In the genomic region with DNA sequence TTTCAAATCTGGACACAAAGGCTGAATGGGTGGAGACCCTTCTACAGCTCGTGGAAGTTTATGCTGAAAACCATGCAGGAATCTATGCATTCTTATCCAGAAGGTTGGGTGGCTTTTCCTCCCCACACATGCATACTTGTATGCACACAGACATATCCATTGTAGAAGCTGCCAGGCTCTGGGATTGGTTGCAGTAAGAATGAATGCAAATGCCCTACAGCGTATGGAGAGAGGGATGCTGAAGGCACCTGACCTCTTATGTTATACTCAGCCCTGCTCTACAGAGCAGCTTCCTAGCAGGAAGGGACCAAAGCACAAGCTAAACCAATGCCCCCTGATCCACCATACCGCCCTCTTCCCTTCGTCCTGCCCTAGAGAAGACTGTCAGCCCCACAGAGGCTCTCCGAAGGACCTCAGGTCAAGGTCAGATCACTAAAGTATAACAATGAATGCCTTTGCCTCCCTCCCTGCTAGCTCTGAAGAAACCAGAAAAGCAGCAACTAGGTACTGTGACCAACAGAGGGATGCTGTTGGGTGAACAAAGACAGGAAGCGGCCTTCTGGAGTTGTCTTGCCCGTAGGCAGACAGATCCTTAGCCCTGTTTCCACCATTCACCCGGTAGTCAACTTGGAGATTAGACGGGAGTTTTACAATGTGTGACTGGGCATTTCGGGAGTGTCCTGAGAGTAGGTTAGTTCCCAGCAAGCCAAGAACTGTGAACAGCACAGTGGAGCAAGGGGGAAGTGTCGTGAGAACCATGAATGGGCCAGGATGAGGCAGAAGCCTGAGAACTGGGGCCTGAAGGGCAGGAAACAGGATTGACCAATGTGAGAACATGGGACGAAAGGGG, we compare ENCODE assay signal across 10 mouse cellular contexts. TPM values are rescaled to one million over a fixed set of nuclear protein-coding genes. Genes with fewer than 3 reads are reported as not detected.
DNase-seq lines count a peak whose midpoint lies in the region; ATAC-seq and TF ChIP-seq lines count a peak whose summit lies in the region.
"Had no signal": no experiment of that assay in that cellular context is flagged by ENCODE, and none has a peak within 500 bp of the region (broad histone marks: within the 10 kb centered on the region; RNA-seq: fewer than 3 reads in every experiment).

No protein-coding gene starts in this region.

- WGBS in kidney, adult 2 months, result 54% methylated on average over 12 of the region's 12 CpGs
- 50% methylated on average over 12 of the region's 12 CpGs for WGBS in hindbrain, embryonic 14.5 days
- WGBS in midbrain, postnatal 0 days, result 49% methylated on average over 12 of the region's 12 CpGs

- H3K36me3 ChIP-seq in kidney, adult 2 months (ENCODE audit: control insufficient read depth, insufficient read depth, low read length), result no peaks in the 10 kb centered on the region
- peaks cover 2% of the 10 kb centered on the region; the same call in 1 of the 2 replicates for H3K36me3 ChIP-seq in hindbrain, embryonic 14.5 days (replicated peaks; ENCODE audit: control insufficient read depth, insufficient read depth)
- 0 out of 2 replicates have a peak, but pooled peaks cover 7% of the 10 kb centered on the region for H3K36me3 ChIP-seq in midbrain, postnatal 0 days (ENCODE audit: insufficient read depth, low read length)
- H3K36me3 ChIP-seq: G1E had no signal

- peak overlapping the region; percentile 91 for H3K9ac ChIP-seq in hindbrain, embryonic 14.5 days
- peak overlapping the region; percentile 95 for H3K9ac ChIP-seq in midbrain, postnatal 0 days (replicated peaks; ENCODE audit: low read length, poor library complexity, severe bottlenecking)

- peak; percentile 56 for ATAC-seq in hindbrain, embryonic 14.5 days (ENCODE audit: low FRiP score)
- peak; percentile 68 for ATAC-seq in midbrain, postnatal 0 days (ENCODE audit: low FRiP score)

- H3K27me3 ChIP-seq in kidney, adult 2 months (replicated peaks; ENCODE audit: control insufficient read depth, insufficient read depth, low read length), result no peaks in the 10 kb centered on the region
- no peaks in the 10 kb centered on the region for H3K27me3 ChIP-seq in hindbrain, embryonic 14.5 days (ENCODE audit: control insufficient read depth, insufficient read depth, low read length)
- no peaks in the 10 kb centered on the region for H3K27me3 ChIP-seq in midbrain, postnatal 0 days (ENCODE audit: insufficient read depth, low read length)

- no peaks in the 10 kb centered on the region for H3K9me3 ChIP-seq in hindbrain, embryonic 14.5 days (ENCODE audit: control insufficient read depth, low read length)
- no peaks in the 10 kb centered on the region for H3K9me3 ChIP-seq in midbrain, postnatal 0 days (ENCODE audit: low read length)
- H3K9me3 ChIP-seq: G1E had no signal

- no peak for DNase-seq in kidney, adult 2 months
- DNase-seq in kidney, adult 18-20 months, result no peak
- DNase-seq in hindbrain, embryonic 14.5 days (ENCODE audit: low spot score), result peak; percentile 67
- peak; percentile 75 for DNase-seq in midbrain, postnatal 0 days (ENCODE audit: low spot score)
- DNase-seq in cerebellum, adult 9-10 months, result no peak
- DNase-seq in adrenal gland, postnatal 25 days, result no peak
- no peak for DNase-seq in adrenal gland, adult 18-20 months (ENCODE audit: low spot score in 2 of 2)

- no peak for TF ChIP-seq CTCF in kidney, adult 2 months (conservative IDR thresholded peaks at IDR 0.05; ENCODE audit: insufficient read depth, insufficient read length, low read depth, low read length)
- TF ChIP-seq CTCF in cortical plate, adult 2 months (IDR thresholded peaks at IDR 0.05; ENCODE audit: extremely low read depth, insufficient read depth, low read length), result no peak
- TF ChIP-seq CTCF in midbrain, postnatal 0 days (IDR thresholded peaks at IDR 0.05), result no peak

- H3K4me1 ChIP-seq in kidney, adult 2 months (ENCODE audit: control insufficient read depth, insufficient read depth, low read length), result peaks cover 7% of the 10 kb centered on the region
- peaks cover 2% of the 10 kb centered on the region; the same call in 1 of the 2 replicates for H3K4me1 ChIP-seq in cortical plate, adult 2 months (ENCODE audit: control insufficient read depth, insufficient read depth, low read length)
- peaks cover 42% of the 10 kb centered on the region for H3K4me1 ChIP-seq in hindbrain, embryonic 14.5 days (replicated peaks; ENCODE audit: control insufficient read depth, insufficient read depth, low read length)
- H3K4me1 ChIP-seq in midbrain, postnatal 0 days (ENCODE audit: insufficient read depth, low read length), result peaks cover 25% of the 10 kb centered on the region

- peak overlapping the region; percentile 48 for H3K4me3 ChIP-seq in kidney, adult 2 months (ENCODE audit: insufficient read depth, low read depth, low read length)
- peak overlapping the region; percentile 47 for H3K4me3 ChIP-seq in cortical plate, adult 2 months (ENCODE audit: insufficient read depth, low read length)
- peak overlapping the region; percentile 63 for H3K4me3 ChIP-seq in hindbrain, embryonic 14.5 days (replicated peaks; ENCODE audit: low read length)
- H3K4me3 ChIP-seq in midbrain, postnatal 0 days (ENCODE audit: low read depth, low read length), result peak overlapping the region; percentile 64

- TF ChIP-seq POLR2A in kidney, adult 2 months (IDR thresholded peaks at IDR 0.05; ENCODE audit: low read depth, low read length), result no peak
- no peak for TF ChIP-seq POLR2A in cortical plate, adult 2 months (IDR thresholded peaks at IDR 0.05; ENCODE audit: extremely low read depth, insufficient read depth, low read length)

- H3K27ac ChIP-seq in kidney, adult 2 months (ENCODE audit: insufficient read depth, low read depth, low read length), result peak overlapping the region; percentile 49
- H3K27ac ChIP-seq in cortical plate, adult 2 months (ENCODE audit: insufficient read depth, low read length), result peak overlapping the region; percentile 83
- peak overlapping the region; percentile 98 for H3K27ac ChIP-seq in hindbrain, embryonic 14.5 days
- peak overlapping the region; percentile 99 for H3K27ac ChIP-seq in midbrain, postnatal 0 days (ENCODE audit: low read depth, low read length)

- H3K4me2 ChIP-seq in hindbrain, embryonic 14.5 days (replicated peaks), result peak overlapping the region; percentile 76
- H3K4me2 ChIP-seq in midbrain, postnatal 0 days (ENCODE audit: low read depth, low read length, poor library complexity, severe bottlenecking), result peak overlapping the region; percentile 72

RNA-seq across cellular contexts. Expression of a gene that starts 21.6 kb away (rescaled TPM):
- 1.3 and 1.6 TPM in 2 replicates for polyA plus RNA-seq in kidney, adult 2 months (2012; rRNA removed)
- polyA plus RNA-seq in cortical plate, adult 2 months (2012; rRNA removed), result 1.8 and 1.9 TPM in 2 replicates
- polyA plus RNA-seq in hindbrain, embryonic 14.5 days (2014; fragmentation: Nextera tagmentation; extraction: Ambion mirVana), result 1.6 and 2.2 TPM in 2 replicates
- 1.7 and 2.8 TPM in 2 replicates for total RNA-seq in midbrain, postnatal 0 days (2014; rRNA removed)
- polyA plus RNA-seq in midbrain, postnatal 0 days (2015; fragmentation: Nextera tagmentation; extraction: Ambion mirVana), result 1.6 and 2.2 TPM in 2 replicates
- total RNA-seq in adrenal gland, postnatal 25 days (2021), result not detected in 2 replicates
- total RNA-seq in adrenal gland, adult 18-20 months (2021), result not detected
- polyA plus RNA-seq: G1E had no signal

RNA-seq across cellular contexts. Expression of a gene that starts 25.5 kb away (rescaled TPM):
- 15.5 and 17.3 TPM in 2 replicates for polyA plus RNA-seq in kidney, adult 2 months (2012; rRNA removed)
- 50.6 and 53.8 TPM in 2 replicates for polyA plus RNA-seq in cortical plate, adult 2 months (2012; rRNA removed)
- polyA plus RNA-seq in hindbrain, embryonic 14.5 days (2014; fragmentation: Nextera tagmentation; extraction: Ambion mirVana), result 58.3 and 58.5 TPM in 2 replicates
- total RNA-seq in midbrain, postnatal 0 days (2014; rRNA removed), result 156 and 200 TPM in 2 replicates
- polyA plus RNA-seq in midbrain, postnatal 0 days (2015; fragmentation: Nextera tagmentation; extraction: Ambion mirVana), result 77.7 and 78.9 TPM in 2 replicates
- 38.6 and 62.1 TPM in 2 replicates for total RNA-seq in adrenal gland, postnatal 25 days (2021)
- 10 to 100 TPM; 36.9 to 39.9 TPM for total RNA-seq in adrenal gland, adult 18-20 months (2021)

RNA-seq across cellular contexts. Expression of a gene that starts 34.4 kb away (rescaled TPM):
- 59.0 and 72.5 TPM in 2 replicates for polyA plus RNA-seq in kidney, adult 2 months (2012; rRNA removed)
- 77.0 and 78.5 TPM in 2 replicates for polyA plus RNA-seq in cortical plate, adult 2 months (2012; rRNA removed)
- 21.8 and 22.6 TPM in 2 replicates for polyA plus RNA-seq in hindbrain, embryonic 14.5 days (2014; fragmentation: Nextera tagmentation; extraction: Ambion mirVana)
- 141 and 184 TPM in 2 replicates for total RNA-seq in midbrain, postnatal 0 days (2014; rRNA removed)
- 17.2 and 18.9 TPM in 2 replicates for polyA plus RNA-seq in midbrain, postnatal 0 days (2015; fragmentation: Nextera tagmentation; extraction: Ambion mirVana)
- total RNA-seq in adrenal gland, postnatal 25 days (2021), result 51.3 and 53.2 TPM in 2 replicates
- total RNA-seq in adrenal gland, adult 18-20 months (2021), result 10 to 100 TPM; 67.6 to 72.3 TPM

RNA-seq across cellular contexts. Expression of a gene that starts 47.1 kb away (rescaled TPM):
- 4.5 and 12.6 TPM in 2 replicates for polyA plus RNA-seq in kidney, adult 2 months (2012; rRNA removed)
- 1.0 and 1.8 TPM in 2 replicates for polyA plus RNA-seq in cortical plate, adult 2 months (2012; rRNA removed)
- 6.4 and 7.5 TPM in 2 replicates for polyA plus RNA-seq in hindbrain, embryonic 14.5 days (2014; fragmentation: Nextera tagmentation; extraction: Ambion mirVana)
- not detected in 2 replicates for total RNA-seq in midbrain, postnatal 0 days (2014; rRNA removed)
- 5.2 and 5.4 TPM in 2 replicates for polyA plus RNA-seq in midbrain, postnatal 0 days (2015; fragmentation: Nextera tagmentation; extraction: Ambion mirVana)
- 2.9 TPM in 1 of 2 replicates, not detected in the other for total RNA-seq in adrenal gland, postnatal 25 days (2021)
- total RNA-seq in adrenal gland, adult 18-20 months (2021), result 1 to 10 TPM; 2.6 to 2.8 TPM
- total RNA-seq: layer of hippocampus, postnatal 36 days had no signal

Comparison
In these comparisons a context has a peak if more than half of its experiments do, and no peak if none do; other contexts are left out.
1. DNase-seq: peak in hindbrain, embryonic 14.5 days (single experiment) and midbrain, postnatal 0 days (single experiment); none in kidney, adult 2 months (single experiment), kidney, adult 18-20 months (single experiment), cerebellum, adult 9-10 months (single experiment), adrenal gland, postnatal 25 days (single experiment) and adrenal gland, adult 18-20 months (0 of 2).
2. H3K27ac ChIP-seq: peak in every context shown above with its lines; median percentile 99 in midbrain, postnatal 0 days; 98 in hindbrain, embryonic 14.5 days; 83 in cortical plate, adult 2 months; 49 in kidney, adult 2 months.
3. Peak in every context shown above with its lines, with median percentiles within 50 percentile points of each other: H3K4me3 ChIP-seq.